Mouse (Mus musculus) erythroblast, embryonic 14.5 days (primary cell): ENCODE results near the gene Sept5.

Experiments used
- GATA1 ChIP-seq: IDR thresholded peaks from 2 replicates; pipeline ENCODE4 v1.6.1; 2012; ENCODE audit warnings: low read length, inconsistent platforms, mixed read lengths
- TAL1 ChIP-seq: IDR thresholded peaks from 3 replicates; pipeline ENCODE4 v1.6.1; 2012; ENCODE audit warnings: low read length, inconsistent platforms, mixed read lengths

- TF ChIP-seq TAL1 (no peak), GATA1 (no peak)
Observed at GRCm38 (mm10) chr16:18598006-18598405, 31.7 kb downstream of the Sept5 start.
